Mouse (Mus musculus) right cerebral cortex, adult 2 months (tissue): ENCODE measurements around the gene Thsd4.

ENCODE experiments used
- DNase-seq, 2 experiments: peaks; one replicate each; pipeline ENCODE4 v3.0.0; 2021 to 2022; ENCODE audit warnings: low spot score in 2 of 2

Thsd4 gene

GRCm38 (mm10) chr9:60147401-60147800, 374.4 kb downstream of the Thsd4 start:
- DNase-seq: no peak

- peak; percentile 27 to 57 for DNase-seq
These were observed 378.0 kb downstream of the Thsd4 start for GRCm38 (mm10) chr9:60143816-60144215.

- no peak for DNase-seq
These were observed 380.7 kb downstream of the Thsd4 start for GRCm38 (mm10) chr9:60141081-60141514.

DNA sequence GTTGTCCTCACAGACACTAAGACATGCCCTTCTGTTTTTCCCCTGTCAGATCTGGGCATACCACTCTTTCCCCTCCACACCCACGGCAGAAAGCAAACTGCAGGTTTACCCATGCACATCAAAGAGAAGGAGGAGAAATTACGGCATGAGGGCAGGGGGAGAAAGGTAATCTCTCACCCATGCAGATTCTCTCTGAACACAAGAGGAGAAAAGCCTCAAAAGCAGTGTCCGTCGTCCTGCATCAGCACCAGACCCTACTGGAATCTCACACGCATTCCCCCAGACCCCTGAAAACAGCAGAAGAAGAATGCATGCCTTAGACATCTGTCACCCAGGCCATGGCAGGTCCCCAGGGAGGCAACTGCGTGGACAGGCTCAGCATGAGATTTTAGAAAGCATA, 381.4 kb downstream of the Thsd4 start:
- no peak for DNase-seq

DNA sequence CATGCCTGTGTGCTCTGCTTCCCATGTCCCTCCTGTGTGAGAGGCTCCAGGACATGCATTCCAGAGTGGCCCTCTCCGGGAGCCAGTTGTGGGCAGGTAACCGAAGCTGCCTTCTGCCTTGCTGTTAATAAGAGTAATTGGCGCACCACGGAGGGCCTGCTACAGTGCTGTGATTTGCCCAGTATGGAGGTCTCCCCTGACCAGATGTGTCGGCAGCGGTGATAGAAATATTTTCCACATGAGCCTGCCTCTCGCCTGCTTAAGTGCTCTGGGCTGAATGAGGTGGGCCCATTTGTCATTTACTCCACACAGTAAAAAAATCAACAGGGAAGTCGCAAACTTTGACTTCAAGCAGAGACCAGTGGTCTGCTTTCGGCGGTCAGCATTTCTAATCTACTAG, 382.4 kb downstream of the Thsd4 start:
- no peak for DNase-seq

DNA sequence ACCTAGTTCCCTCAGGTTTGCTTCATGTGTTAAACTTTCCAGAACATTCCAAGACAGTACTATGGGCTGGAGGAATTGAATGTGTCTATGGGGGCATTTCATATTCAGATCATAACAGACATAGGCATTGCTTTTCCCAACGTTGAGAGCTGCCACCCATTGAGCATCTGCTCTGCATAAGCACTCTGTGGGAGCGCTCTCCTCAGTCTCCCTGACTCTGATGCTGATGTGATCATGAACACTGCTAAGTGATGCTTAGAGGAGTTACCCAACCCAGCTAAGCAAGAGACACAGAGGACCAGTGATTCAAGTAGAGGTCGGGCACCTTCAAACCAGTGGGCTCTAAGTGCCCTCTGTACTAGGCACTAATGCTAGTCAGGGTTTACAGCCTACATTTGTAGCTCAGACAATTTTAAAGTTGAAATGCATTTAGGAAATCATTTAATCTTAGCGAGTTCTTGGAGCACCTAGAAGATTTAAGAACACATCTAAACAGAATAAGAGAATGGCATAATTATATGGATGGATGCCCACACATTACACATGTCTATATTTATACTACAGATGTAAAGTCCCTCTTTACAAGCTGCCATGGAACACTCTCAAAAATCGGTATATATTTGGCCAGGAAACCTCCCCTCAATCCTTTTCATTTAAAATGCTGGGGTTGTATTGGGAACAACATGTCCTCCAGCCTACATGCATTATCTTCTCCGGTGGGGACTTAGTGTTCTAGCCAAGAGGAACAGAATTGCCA, 392.4 kb downstream of the Thsd4 start:
- peak in 1 of 2 experiments; percentile 13 for DNase-seq

GRCm38 (mm10) chr9:60126961-60127360, 394.9 kb downstream of the Thsd4 start:
- no peak for DNase-seq

DNA sequence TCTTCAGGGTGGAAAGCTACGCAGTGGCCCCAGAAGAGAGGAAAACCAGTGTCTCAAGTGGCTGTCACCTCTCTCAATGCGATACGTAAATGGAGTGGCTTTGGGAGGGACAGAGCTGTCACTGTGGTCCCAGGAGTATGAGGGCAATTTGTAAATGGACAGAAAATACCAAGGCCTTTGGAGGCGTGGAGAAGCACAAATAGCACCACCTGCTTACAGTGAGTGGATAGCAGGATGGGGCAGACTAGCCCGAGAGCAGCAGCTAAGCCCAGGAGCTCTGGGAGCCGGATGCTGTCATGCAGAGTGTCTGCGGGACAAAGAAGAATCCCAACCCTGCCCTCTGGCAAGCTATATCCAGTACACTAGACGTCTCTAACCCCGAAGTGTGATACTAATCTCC, 397.7 kb downstream of the Thsd4 start:
- DNase-seq: no peak

DNA sequence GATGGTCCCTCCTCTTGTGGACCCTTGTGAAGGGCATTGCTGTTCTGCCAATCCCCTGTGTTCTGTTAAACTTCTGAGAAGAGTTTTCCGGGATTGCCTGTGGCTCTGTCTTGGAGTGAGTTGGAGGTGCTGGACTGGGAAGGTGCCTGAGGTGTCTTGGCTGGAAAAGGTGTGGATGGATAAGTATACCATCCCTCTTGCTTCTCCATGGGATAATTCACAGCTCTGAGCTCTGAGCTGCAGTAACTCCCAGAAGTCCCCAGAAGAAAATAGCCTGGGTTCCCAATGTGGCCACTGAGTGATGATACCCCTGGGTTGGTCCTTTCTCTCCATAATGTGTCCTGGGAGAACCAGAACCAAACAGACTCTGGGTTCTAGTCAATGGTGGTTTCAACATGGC, 398.8 kb downstream of the Thsd4 start:
- DNase-seq: no peak

DNA sequence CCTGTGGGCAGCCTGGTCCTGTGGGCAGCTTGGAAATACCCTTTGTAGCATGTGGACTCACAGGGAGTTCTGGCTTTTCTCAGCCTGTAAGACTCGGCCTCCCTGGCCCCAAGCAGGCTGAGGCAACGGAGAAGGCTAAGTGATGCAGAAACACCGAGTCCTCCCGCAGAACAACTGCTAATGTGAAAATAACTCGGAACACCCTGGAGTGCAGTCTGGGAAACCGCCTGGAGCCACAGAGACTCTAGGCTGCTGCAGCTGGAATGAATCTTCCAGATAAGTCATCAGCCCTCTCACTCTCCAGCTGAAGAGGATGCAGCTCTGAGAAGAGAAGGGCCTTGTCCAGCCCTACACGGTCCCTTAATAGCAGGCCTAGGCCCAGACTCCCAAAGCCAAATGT, 402.0 kb downstream of the Thsd4 start:
- peak in 1 of 2 experiments; percentile 10 for DNase-seq

DNA sequence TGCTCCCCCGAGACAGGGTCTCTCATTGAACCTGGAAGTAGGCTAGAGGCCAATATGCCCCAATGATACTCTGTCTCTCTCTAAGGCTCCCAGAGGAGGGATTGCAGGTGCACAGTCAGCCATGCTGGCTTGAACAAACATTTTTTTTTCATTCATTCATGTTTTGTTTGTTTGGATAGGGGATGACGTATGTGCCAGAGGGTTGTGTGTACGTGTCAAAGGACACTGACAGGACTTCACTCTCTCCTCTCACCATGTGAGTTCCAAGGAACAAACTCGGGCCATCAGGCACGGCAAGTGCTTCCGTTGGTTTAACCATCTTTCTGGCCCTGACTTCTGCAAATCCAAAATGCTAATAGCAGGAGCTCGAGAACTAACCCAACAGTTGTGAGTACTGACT, 404.0 kb downstream of the Thsd4 start:
- DNase-seq: no peak

DNA sequence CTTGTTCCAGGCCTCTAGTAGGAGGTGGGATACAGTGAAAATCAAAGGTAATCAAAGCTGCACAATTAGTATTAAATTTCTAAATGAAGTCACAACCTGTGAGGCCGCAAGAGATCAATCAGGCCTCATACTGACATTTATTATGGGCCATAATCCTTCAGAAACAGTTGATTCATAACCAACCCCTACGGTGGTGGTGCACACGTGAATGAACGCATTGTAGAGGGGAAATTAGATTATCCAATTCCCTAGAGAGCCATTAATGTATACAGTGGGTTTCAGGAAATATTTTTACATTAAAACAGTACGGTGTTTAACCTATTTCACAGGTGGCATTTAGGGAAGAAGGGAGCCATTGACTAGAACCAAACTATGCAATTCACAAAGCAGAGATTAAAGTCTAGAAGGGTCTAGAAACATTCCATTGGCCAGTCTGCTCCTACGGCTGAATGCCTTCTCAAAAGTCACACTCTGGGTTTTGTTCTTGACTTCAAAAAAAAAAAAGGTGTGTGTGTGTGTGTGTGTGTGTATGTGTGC, 406.1 kb downstream of the Thsd4 start:
- DNase-seq: no peak

DNA sequence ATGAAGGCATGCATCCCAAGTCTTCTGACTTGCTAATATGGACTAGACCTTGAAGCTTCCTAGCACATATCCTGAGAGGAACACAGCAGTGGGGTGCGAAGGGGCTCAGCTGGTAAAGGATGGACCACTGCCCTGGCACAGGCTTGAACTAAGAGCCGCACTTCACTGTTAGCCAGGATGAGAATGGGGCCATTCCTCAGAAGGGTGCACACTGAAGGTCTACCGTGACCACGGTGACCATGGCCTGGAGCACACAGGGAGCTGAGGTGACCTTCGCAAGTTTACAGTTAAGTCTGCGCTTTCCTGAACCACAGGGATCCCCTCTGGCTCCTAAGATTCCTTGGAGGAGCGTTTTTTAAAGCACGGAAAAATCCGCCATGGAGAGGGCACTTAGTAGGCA, 406.5 kb downstream of the Thsd4 start:
- DNase-seq: no peak

DNA sequence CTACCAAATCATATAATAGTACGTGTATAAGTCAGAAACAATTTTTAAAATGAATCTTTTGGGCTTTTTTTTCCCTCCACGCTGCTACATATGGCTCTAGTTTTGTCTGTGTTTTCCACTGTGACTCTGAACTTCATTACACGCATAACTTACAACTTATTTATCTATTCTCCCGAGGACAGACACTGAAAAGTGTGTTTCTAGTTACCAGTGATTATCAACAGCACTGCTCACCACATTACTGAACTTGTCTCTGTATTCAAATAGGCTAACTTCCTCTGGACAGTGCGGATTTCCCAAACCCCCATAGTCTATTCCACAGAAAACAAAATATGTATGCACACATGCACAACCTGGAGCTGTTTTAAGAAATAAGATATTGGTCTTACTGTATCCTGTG, 411.6 kb downstream of the Thsd4 start:
- no peak for DNase-seq

DNA sequence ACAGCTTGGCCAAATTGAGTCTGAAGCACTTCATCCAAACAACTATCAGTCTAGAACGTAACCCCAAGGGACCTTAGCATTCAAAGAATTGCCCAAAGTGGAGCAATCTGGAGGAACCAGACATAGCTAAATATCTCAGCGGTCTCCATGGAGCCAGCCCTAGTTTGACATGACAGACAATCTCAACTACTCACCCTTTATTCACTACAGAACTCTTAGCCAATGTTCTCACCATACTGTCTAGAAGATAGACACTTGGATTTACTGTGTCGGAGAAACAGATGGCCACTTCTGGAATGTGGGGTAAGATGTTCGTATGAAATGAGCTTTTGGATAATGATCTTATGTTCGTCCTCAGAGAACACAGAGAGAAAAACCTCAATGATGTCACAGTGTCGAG, 415.2 kb downstream of the Thsd4 start:
- no peak for DNase-seq

- DNase-seq: no peak
These were observed 415.7 kb downstream of the Thsd4 start for GRCm38 (mm10) chr9:60106106-60106505.

- no peak for DNase-seq
These were observed 427.6 kb downstream of the Thsd4 start for GRCm38 (mm10) chr9:60094211-60094610.

GRCm38 (mm10) chr9:60092428-60092827, 429.4 kb downstream of the Thsd4 start:
- no peak for DNase-seq

- DNase-seq: no peak
These were observed 432.4 kb downstream of the Thsd4 start for GRCm38 (mm10) chr9:60089441-60089840.

- DNase-seq: no peak
These were observed 433.7 kb downstream of the Thsd4 start for GRCm38 (mm10) chr9:60088101-60088500.

- no peak for DNase-seq
These were observed 439.7 kb downstream of the Thsd4 start for GRCm38 (mm10) chr9:60082107-60082581.

DNA sequence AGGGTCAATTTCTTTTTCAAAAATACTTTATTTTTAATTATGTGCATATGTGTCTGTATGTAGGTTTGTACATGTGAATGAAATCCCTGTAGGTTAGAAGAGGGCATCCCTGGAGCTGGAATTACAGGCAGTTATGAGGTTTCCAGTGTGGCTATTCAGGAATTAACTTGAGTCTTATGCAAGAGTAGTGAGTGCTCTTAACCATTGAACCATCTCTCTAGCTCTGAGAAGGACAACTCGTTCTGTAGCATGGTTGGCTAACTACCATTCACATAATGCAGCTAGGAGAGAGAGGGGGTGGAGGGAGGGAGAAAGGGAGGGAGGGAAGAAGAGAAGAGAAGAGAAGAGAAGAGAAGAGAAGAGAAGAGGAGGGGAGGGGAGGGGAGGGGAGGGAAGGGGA, 444.1 kb downstream of the Thsd4 start:
- DNase-seq: no peak

DNA sequence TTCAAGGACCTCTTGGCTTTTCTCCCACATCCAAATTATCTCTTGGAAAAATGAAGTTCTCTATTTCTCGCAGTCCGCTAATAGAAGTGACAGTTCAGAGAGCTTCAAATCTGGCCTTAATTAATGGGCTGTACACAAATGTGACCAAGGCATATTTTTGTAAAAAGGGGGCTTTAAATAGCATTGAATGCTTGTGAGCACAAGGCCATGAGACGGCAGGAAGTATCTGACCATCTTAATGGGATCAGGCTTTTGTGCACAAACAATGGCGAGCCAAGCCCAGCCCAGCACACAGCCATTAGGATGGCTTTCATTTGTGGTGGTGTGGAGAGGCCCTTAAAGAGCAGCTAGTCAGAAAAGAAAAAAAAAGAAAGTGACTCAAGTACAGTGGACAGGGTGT, 445.4 kb downstream of the Thsd4 start:
- DNase-seq: no peak
